In the genomic region with DNA sequence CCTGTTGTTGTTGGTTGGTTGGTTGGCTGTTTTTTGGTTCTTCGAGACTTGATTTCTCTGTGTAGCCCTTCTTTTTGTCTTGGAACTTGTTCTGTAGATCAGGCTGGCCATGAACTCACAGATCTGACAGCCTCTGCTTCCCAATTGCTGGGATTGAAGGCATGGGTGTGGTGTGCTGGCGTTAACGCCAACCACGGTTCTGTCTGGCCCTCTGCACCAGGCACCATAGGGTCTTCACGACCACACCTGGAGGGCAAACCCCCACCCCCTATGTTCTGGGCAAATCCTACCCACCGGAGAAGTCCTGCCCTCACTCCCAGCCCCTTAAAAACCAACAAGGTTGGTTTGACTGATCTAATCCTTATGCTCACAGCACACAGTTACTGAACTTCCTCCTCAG, we compare ENCODE assay signal across 8 mouse cellular contexts. TPM values are rescaled to one million over a fixed set of nuclear protein-coding genes. Genes with fewer than 3 reads are reported as not detected.
DNase-seq lines count a peak whose midpoint lies in the region; ATAC-seq and TF ChIP-seq lines count a peak whose summit lies in the region.

No protein-coding gene starts in this region.

- H3K4me2 ChIP-seq in heart, embryonic 11.5 days = peak overlapping the region; percentile 96
- H3K4me2 ChIP-seq in hindbrain, embryonic 15.5 days = peak overlapping the region; percentile 76
- peak overlapping the region; percentile 84 for H3K4me2 ChIP-seq in midbrain, embryonic 12.5 days (replicated peaks)

- no peak for TF ChIP-seq CTCF in cortical plate, adult 2 months (IDR thresholded peaks at IDR 0.05; ENCODE audit: extremely low read depth, insufficient read depth, low read length)

- H3K9ac ChIP-seq in heart, embryonic 11.5 days (ENCODE audit: low read depth, low read length) = peak overlapping the region; percentile 81; the same call in 1 of the 2 replicates
- H3K9ac ChIP-seq in hindbrain, embryonic 15.5 days = no peak overlapping the region
- H3K9ac ChIP-seq in midbrain, embryonic 12.5 days (replicated peaks) = 0 out of 2 replicates have a peak overlapping the region, but pooled peaks have one; percentile 12

- no peak for TF ChIP-seq POLR2A in cortical plate, adult 2 months (IDR thresholded peaks at IDR 0.05; ENCODE audit: extremely low read depth, insufficient read depth, low read length)

- no peaks in the 10 kb centered on the region for H3K27me3 ChIP-seq in heart, embryonic 11.5 days (ENCODE audit: control insufficient read depth, insufficient read depth, low read length)
- H3K27me3 ChIP-seq in hindbrain, embryonic 15.5 days = no peaks in the 10 kb centered on the region
- no peaks in the 10 kb centered on the region for H3K27me3 ChIP-seq in midbrain, embryonic 12.5 days

- 61% methylated on average over 6 of the region's 6 CpGs for WGBS in heart, embryonic 11.5 days (ENCODE audit: insufficient replicate concordance)
- 66% methylated on average over 6 of the region's 6 CpGs for WGBS in hindbrain, embryonic 15.5 days
- 72% methylated on average over 6 of the region's 6 CpGs for WGBS in midbrain, embryonic 12.5 days

- H3K4me3 ChIP-seq in heart, embryonic 11.5 days (ENCODE audit: low read depth, low read length) = no peak overlapping the region; the same call in 1 of the 2 replicates
- 0 out of 2 replicates have a peak overlapping the region, but pooled peaks have one; percentile 4 for H3K4me3 ChIP-seq in cortical plate, adult 2 months (ENCODE audit: insufficient read depth, low read length)
- peak overlapping the region; percentile 37; the same call in 1 of the 2 replicates for H3K4me3 ChIP-seq in hindbrain, embryonic 15.5 days
- 0 out of 2 replicates have a peak overlapping the region, but pooled peaks have one; percentile 48 for H3K4me3 ChIP-seq in midbrain, embryonic 12.5 days

- peak overlapping the region; percentile 86; the same call in 1 of the 2 replicates for H3K27ac ChIP-seq in heart, embryonic 11.5 days (ENCODE audit: low read depth, low read length)
- no peak overlapping the region for H3K27ac ChIP-seq in cortical plate, adult 2 months (ENCODE audit: insufficient read depth, low read length)
- no peak overlapping the region for H3K27ac ChIP-seq in hindbrain, embryonic 15.5 days (replicated peaks)
- H3K27ac ChIP-seq in midbrain, embryonic 12.5 days (replicated peaks) = no peak overlapping the region

- H3K36me3 ChIP-seq in heart, embryonic 11.5 days (ENCODE audit: control insufficient read depth, insufficient read depth, low read length) = peaks cover 7% of the 10 kb centered on the region
- H3K36me3 ChIP-seq in hindbrain, embryonic 15.5 days = peaks cover 13% of the 10 kb centered on the region
- H3K36me3 ChIP-seq in midbrain, embryonic 12.5 days = peaks cover 16% of the 10 kb centered on the region

- no peaks in the 10 kb centered on the region for H3K9me3 ChIP-seq in heart, embryonic 11.5 days (replicated peaks; ENCODE audit: control insufficient read depth, low read length)
- H3K9me3 ChIP-seq in hindbrain, embryonic 15.5 days = no peaks in the 10 kb centered on the region
- H3K9me3 ChIP-seq in midbrain, embryonic 12.5 days = no peaks in the 10 kb centered on the region

- intact Hi-C loops in heart, postnatal 25 days (cut with DNase I) = loop anchor here (2.0 to 5.0 kb wide), 2 partner anchors 16 to 35 kb away; partner anchors contain the start of gene Zdhhc12

- peaks cover 13% of the 10 kb centered on the region for H3K4me1 ChIP-seq in heart, embryonic 11.5 days (ENCODE audit: control insufficient read depth, insufficient read depth, low read length)
- no peaks in the 10 kb centered on the region for H3K4me1 ChIP-seq in cortical plate, adult 2 months (ENCODE audit: control insufficient read depth, insufficient read depth, low read length)
- peaks cover 15% of the 10 kb centered on the region for H3K4me1 ChIP-seq in hindbrain, embryonic 15.5 days (replicated peaks)
- H3K4me1 ChIP-seq in midbrain, embryonic 12.5 days = peaks cover 10% of the 10 kb centered on the region

- no peak for DNase-seq in heart, postnatal 25 days (ENCODE audit: low spot score)
- no peak for DNase-seq in urinary bladder, postnatal 14 days (ENCODE audit: low spot score)
- no peak for DNase-seq in thymus, postnatal 0 days (ENCODE audit: low spot score)
- DNase-seq in frontal cortex, adult 2 months (ENCODE audit: extremely low spot score in 1 of 2, low spot score in 1 of 2) = no peak

- no peak for ATAC-seq in heart, embryonic 11.5 days (replicated peaks; ENCODE audit: insufficient number of reproducible peaks, low FRiP score, low TSS enrichment)
- 0 out of 2 replicates have a peak, but pooled peaks have one; percentile 11 for ATAC-seq in hindbrain, embryonic 15.5 days (ENCODE audit: low FRiP score, low read depth)
- peak; percentile 24; the same call in 1 of the 2 replicates for ATAC-seq in midbrain, embryonic 12.5 days (ENCODE audit: low FRiP score, low read depth)

RNA-seq across cellular contexts. Expression of gene Pkn3, which starts 0.5 kb away (rescaled TPM):
- polyA plus RNA-seq in heart, embryonic 11.5 days (2014; fragmentation: Nextera tagmentation; extraction: Ambion mirVana) = 11.0 and 11.2 TPM in 2 replicates
- 10 to 100 TPM; 10.5 to 13.2 TPM for total RNA-seq in heart, postnatal 25 days (2021)
- 2.2 and 2.4 TPM in 2 replicates for polyA plus RNA-seq in cortical plate, adult 2 months (2012; rRNA removed)
- polyA plus RNA-seq in hindbrain, embryonic 15.5 days (2015; fragmentation: Nextera tagmentation; extraction: Ambion mirVana) = 2.4 and 2.8 TPM in 2 replicates
- 8.7 and 9.2 TPM in 2 replicates for polyA plus RNA-seq in midbrain, embryonic 12.5 days (2016; fragmentation: Nextera tagmentation; extraction: Ambion mirVana)
- polyA plus RNA-seq in thymus, postnatal 0 days (2015; fragmentation: Nextera tagmentation; extraction: Ambion mirVana) = 3.5 and 3.7 TPM in 2 replicates
- 2.0 and 2.7 TPM in 2 replicates for polyA plus RNA-seq in frontal cortex, adult 2 months (2012; rRNA removed)

RNA-seq across cellular contexts. Expression of gene Zdhhc12, which starts 16.5 kb away (rescaled TPM):
- 56.3 and 59.1 TPM in 2 replicates for polyA plus RNA-seq in heart, embryonic 11.5 days (2014; fragmentation: Nextera tagmentation; extraction: Ambion mirVana)
- total RNA-seq in heart, postnatal 25 days (2021) = 1 to 10 TPM; 3.9 to 4.7 TPM
- polyA plus RNA-seq in cortical plate, adult 2 months (2012; rRNA removed) = 18.9 and 19.5 TPM in 2 replicates
- polyA plus RNA-seq in hindbrain, embryonic 15.5 days (2015; fragmentation: Nextera tagmentation; extraction: Ambion mirVana) = 26.3 and 27.7 TPM in 2 replicates
- 22.8 and 23.9 TPM in 2 replicates for polyA plus RNA-seq in midbrain, embryonic 12.5 days (2016; fragmentation: Nextera tagmentation; extraction: Ambion mirVana)
- polyA plus RNA-seq in thymus, postnatal 0 days (2015; fragmentation: Nextera tagmentation; extraction: Ambion mirVana) = 28.8 and 29.5 TPM in 2 replicates
- 20.8 and 21.4 TPM in 2 replicates for polyA plus RNA-seq in frontal cortex, adult 2 months (2012; rRNA removed)

RNA-seq across cellular contexts. Expression of gene Set, which starts 19.8 kb away (rescaled TPM):
- 291 and 322 TPM in 2 replicates for polyA plus RNA-seq in heart, embryonic 11.5 days (2014; fragmentation: Nextera tagmentation; extraction: Ambion mirVana)
- 100 to 1,000 TPM in 1 of 2 experiments, 10 to 100 TPM in 1; 95.8 to 106 TPM for total RNA-seq in heart, postnatal 25 days (2021)
- polyA plus RNA-seq in cortical plate, adult 2 months (2012; rRNA removed) = 153 and 167 TPM in 2 replicates
- 315 and 329 TPM in 2 replicates for polyA plus RNA-seq in hindbrain, embryonic 15.5 days (2015; fragmentation: Nextera tagmentation; extraction: Ambion mirVana)
- polyA plus RNA-seq in midbrain, embryonic 12.5 days (2016; fragmentation: Nextera tagmentation; extraction: Ambion mirVana) = 627 and 693 TPM in 2 replicates
- 418 and 429 TPM in 2 replicates for polyA plus RNA-seq in thymus, postnatal 0 days (2015; fragmentation: Nextera tagmentation; extraction: Ambion mirVana)
- 226 and 229 TPM in 2 replicates for polyA plus RNA-seq in frontal cortex, adult 2 months (2012; rRNA removed)

RNA-seq across cellular contexts. Expression of gene Wdr34, which starts 28.3 kb away (rescaled TPM):
- 17.5 and 17.6 TPM in 2 replicates for polyA plus RNA-seq in heart, embryonic 11.5 days (2014; fragmentation: Nextera tagmentation; extraction: Ambion mirVana)
- 1 to 10 TPM; 6.5 to 6.8 TPM for total RNA-seq in heart, postnatal 25 days (2021)
- 50.8 and 51.9 TPM in 2 replicates for polyA plus RNA-seq in cortical plate, adult 2 months (2012; rRNA removed)
- 73.9 and 79.0 TPM in 2 replicates for polyA plus RNA-seq in hindbrain, embryonic 15.5 days (2015; fragmentation: Nextera tagmentation; extraction: Ambion mirVana)
- 38.0 and 39.1 TPM in 2 replicates for polyA plus RNA-seq in midbrain, embryonic 12.5 days (2016; fragmentation: Nextera tagmentation; extraction: Ambion mirVana)
- 13.6 and 15.4 TPM in 2 replicates for polyA plus RNA-seq in thymus, postnatal 0 days (2015; fragmentation: Nextera tagmentation; extraction: Ambion mirVana)
- 52.7 and 54.8 TPM in 2 replicates for polyA plus RNA-seq in frontal cortex, adult 2 months (2012; rRNA removed)

RNA-seq across cellular contexts. Expression of gene Zer1, which starts 47.4 kb away (rescaled TPM):
- polyA plus RNA-seq in heart, embryonic 11.5 days (2014; fragmentation: Nextera tagmentation; extraction: Ambion mirVana) = 5.4 and 7.1 TPM in 2 replicates
- total RNA-seq in heart, postnatal 25 days (2021) = 10 to 100 TPM; 23.5 to 26.7 TPM
- polyA plus RNA-seq in cortical plate, adult 2 months (2012; rRNA removed) = 155 and 173 TPM in 2 replicates
- 13.7 and 13.9 TPM in 2 replicates for polyA plus RNA-seq in hindbrain, embryonic 15.5 days (2015; fragmentation: Nextera tagmentation; extraction: Ambion mirVana)
- 11.6 and 11.7 TPM in 2 replicates for polyA plus RNA-seq in midbrain, embryonic 12.5 days (2016; fragmentation: Nextera tagmentation; extraction: Ambion mirVana)
- 5.6 and 9.6 TPM in 2 replicates for polyA plus RNA-seq in thymus, postnatal 0 days (2015; fragmentation: Nextera tagmentation; extraction: Ambion mirVana)
- 146 and 169 TPM in 2 replicates for polyA plus RNA-seq in frontal cortex, adult 2 months (2012; rRNA removed)
